Mouse (Mus musculus) embryonic facial prominence, embryonic 10.5 days (tissue): ENCODE data around the gene Tspear. TPM values are rescaled to one million over a fixed set of nuclear protein-coding genes. Genes with fewer than 3 reads are reported as not detected.
A peak's percentile ranks its signal among the peaks of the same experiment; 100 is the strongest.
"Not testable (repeated sequence)": the region's sequence is repeated elsewhere in the genome, so short reads cannot be mapped to it uniquely, and the experiment has no call there.

ENCODE experiments used
- DNase-seq: peaks from one replicate; pipeline ENCODE4 v3.0.0-alpha.2; 2017; ENCODE audit warnings: low spot score
- H3K27ac ChIP-seq: fragments of 300-500 bp; sonication (generic); replicated peaks from 2 replicates; pipeline ENCODE4 v1.5.1; 2016; ENCODE audit warnings: mild to moderate bottlenecking
- H3K27me3 ChIP-seq: fragments of 300-500 bp; sonication (generic); replicated peaks from 2 replicates; pipeline ENCODE4 v1.6.1; 2016; ENCODE audit warnings: low read depth, mild to moderate bottlenecking; ENCODE audit not compliant: poor library complexity, severe bottlenecking
- H3K36me3 ChIP-seq: fragments of 300-500 bp; sonication (generic); replicated peaks from 2 replicates; pipeline ENCODE4 v1.6.1; 2016; ENCODE audit warnings: mild to moderate bottlenecking, moderate library complexity
- H3K4me1 ChIP-seq: fragments of 300-500 bp; sonication (generic); 2 replicates; pipeline ENCODE4 v1.6.1; 2016
- H3K4me3 ChIP-seq: fragments of 300-500 bp; sonication (generic); 2 replicates; pipeline ENCODE4 v1.5.1; 2016; ENCODE audit warnings: mild to moderate bottlenecking, moderate library complexity
- H3K9me3 ChIP-seq: fragments of 300-500 bp; sonication (generic); 2 replicates; pipeline ENCODE4 v1.6.1; 2016; ENCODE audit warnings: mild to moderate bottlenecking
- WGBS: fragments of 180-500 bp; shearing (Covaris S2); methylation state at CpG from one replicate; pipeline ENCODE4 v1.1.7; 2016; 5-methylcytosine and 5-hydroxymethylcytosine counted together
- polyA plus RNA-seq: library from polyadenylated mRNA; unstranded; fragments of >200 nt; fragmentation: Nextera tagmentation; extraction: Ambion mirVana; gene quantifications from 2 replicates; pipeline ENCODE4 v1.2.1, GENCODE M21; 2016

Tspear gene
- polyA plus RNA-seq, 1 experiment from 2014 or later, result 0.97 TPM

DNA sequence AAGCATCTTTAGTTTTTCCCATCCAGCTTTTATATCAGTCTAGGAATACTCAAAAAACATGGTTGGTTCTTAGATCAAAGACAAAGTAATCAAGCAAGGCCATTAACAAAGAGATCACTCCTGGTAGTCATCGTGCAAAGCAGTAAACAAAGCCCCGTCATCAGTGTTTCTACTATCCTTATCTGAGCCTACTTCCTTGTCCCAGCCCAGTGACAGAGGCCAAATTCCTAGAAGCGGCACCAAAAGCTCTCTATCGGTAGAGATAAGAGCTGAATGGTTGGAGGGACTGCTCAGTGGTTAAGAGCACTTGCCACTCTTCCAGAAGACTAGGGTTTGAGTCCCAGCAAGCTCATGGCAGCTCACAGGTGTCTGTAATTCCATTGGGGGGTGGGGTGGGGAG lies 14.8 kb upstream of the Tspear start:
- DNase-seq, result no peak
- no peak overlapping the region for H3K27ac ChIP-seq
- H3K27me3 ChIP-seq, result peaks cover 19% of the 10 kb centered on the region
- H3K4me3 ChIP-seq, result no peak overlapping the region
- WGBS, result 82% methylated on average over 4 of the region's 4 CpGs
- no peaks in the 10 kb centered on the region for H3K9me3 ChIP-seq
- peaks cover 15% of the 10 kb centered on the region for H3K4me1 ChIP-seq
- H3K36me3 ChIP-seq, result no peaks in the 10 kb centered on the region

- Histone ChIP-seq H3K27ac (no peak overlapping the region), H3K27me3 (peaks cover 42% of the 10 kb centered on the region), H3K36me3 (no peaks in the 10 kb centered on the region), H3K4me1 (peaks cover 31% of the 10 kb centered on the region), H3K9me3 (no peaks in the 10 kb centered on the region), H3K4me3 (no peak overlapping the region)
- WGBS, result 58% methylated on average over 13 of the region's 13 CpGs
- no peak for DNase-seq
Observed at GRCm38 (mm10) chr10:77673765-77674164, 12.6 kb upstream of the Tspear start.

GRCm38 (mm10) chr10:77677562-77677961 lies 8.8 kb upstream of the Tspear start:
- peak; percentile 62 for DNase-seq
- no peaks in the 10 kb centered on the region for H3K9me3 ChIP-seq
- peak overlapping the region; percentile 66 for H3K27ac ChIP-seq
- H3K27me3 ChIP-seq, result peaks cover 61% of the 10 kb centered on the region
- peak overlapping the region; percentile 58 for H3K4me3 ChIP-seq
- H3K4me1 ChIP-seq, result peaks cover 33% of the 10 kb centered on the region
- WGBS, result under 1% methylated on average over 35 of the region's 35 CpGs
- no peaks in the 10 kb centered on the region for H3K36me3 ChIP-seq

GRCm38 (mm10) chr10:77682994-77683393 lies 3.4 kb upstream of the Tspear start:
- Histone ChIP-seq H3K4me1 (peaks cover 43% of the 10 kb centered on the region), H3K36me3 (no peaks in the 10 kb centered on the region), H3K27me3 (peaks cover 77% of the 10 kb centered on the region), H3K27ac (no peak overlapping the region), H3K9me3 (no peaks in the 10 kb centered on the region), H3K4me3 (no peak overlapping the region)
- WGBS, result 69% methylated on average over 7 of the region's 7 CpGs
- DNase-seq, result no peak

- DNase-seq, result peak; percentile 57
- H3K36me3 ChIP-seq, result no peaks in the 10 kb centered on the region
- H3K4me1 ChIP-seq, result peaks cover 39% of the 10 kb centered on the region
- no peak overlapping the region for H3K4me3 ChIP-seq
- H3K27ac ChIP-seq, result no peak overlapping the region
- peaks cover 77% of the 10 kb centered on the region for H3K27me3 ChIP-seq
- WGBS, result 26% methylated on average over 8 of the region's 8 CpGs
- no peaks in the 10 kb centered on the region for H3K9me3 ChIP-seq
Observed at GRCm38 (mm10) chr10:77684181-77684580, 2.2 kb upstream of the Tspear start.

- Histone ChIP-seq H3K4me3 (no peak overlapping the region), H3K4me1 (peaks cover 53% of the 10 kb centered on the region), H3K27ac (no peak overlapping the region), H3K36me3 (no peaks in the 10 kb centered on the region), H3K27me3 (peaks cover 81% of the 10 kb centered on the region), H3K9me3 (no peaks in the 10 kb centered on the region)
- 18% methylated on average over 10 of the region's 10 CpGs for WGBS
- DNase-seq, result no peak
Observed at GRCm38 (mm10) chr10:77687021-77687420, 652 bp downstream of the Tspear start.

DNA sequence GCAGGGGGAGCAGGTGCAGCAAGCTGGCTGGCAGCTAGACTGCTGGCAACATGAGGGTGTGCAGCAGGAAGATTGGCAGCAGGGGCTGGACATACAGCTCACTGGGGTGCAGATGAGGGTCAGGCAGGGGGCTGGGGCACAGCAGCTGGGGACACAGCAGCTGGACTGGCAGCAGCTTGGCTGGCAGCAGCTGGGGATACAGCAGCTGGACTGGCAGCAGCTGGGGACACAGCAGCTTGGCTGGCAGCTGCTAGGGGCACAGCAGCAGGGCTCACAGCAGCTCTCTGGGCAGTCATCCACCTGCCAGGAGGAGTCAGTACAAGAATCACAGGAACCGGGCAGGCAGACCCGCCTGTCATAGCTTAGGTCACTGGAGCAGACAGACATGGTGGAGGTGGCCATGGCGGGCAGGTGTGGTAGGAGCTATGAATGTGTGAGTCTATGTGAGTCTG lies 4.0 kb downstream of the Tspear start, which contains the start of gene Gm19402:
Gene Gm19402, minus strand, starts transcription at position 402 of the 452 bp plus-strand sequence.
- 74% methylated on average over 3 of the region's 3 CpGs for WGBS
- H3K9me3 ChIP-seq, DNase-seq, H3K27ac ChIP-seq, H3K36me3 ChIP-seq, H3K4me3 ChIP-seq: not testable (repeated sequence)
- peaks cover 56% of the 10 kb centered on the region for H3K27me3 ChIP-seq
- H3K4me1 ChIP-seq, result peaks cover 53% of the 10 kb centered on the region

GRCm38 (mm10) chr10:77697133-77697532 lies 10.8 kb downstream of the Tspear start, which contains the start of gene Gm9508:
TSS of gene Gm9508 (minus strand) at chr10:77697233.
- 33% methylated on average over 4 of the region's 4 CpGs for WGBS
- Histone ChIP-seq H3K9me3 (no peaks in the 10 kb centered on the region), H3K36me3 (no peaks in the 10 kb centered on the region), H3K27ac (no peak within 1 kb of the TSS), H3K4me3 (no peak within 1 kb of the TSS), H3K4me1 (peaks cover 29% of the 10 kb centered on the region), H3K27me3 (no peaks in the 10 kb centered on the region)
- DNase-seq, result no peak

GRCm38 (mm10) chr10:77706326-77706725 lies 20.0 kb downstream of the Tspear start, which contains the start of gene Gm10272:
TSS of gene Gm10272 (plus strand) at chr10:77706626.
- WGBS, result 95% methylated on average over 1 of the region's 1 CpGs
- no peaks in the 10 kb centered on the region for H3K36me3 ChIP-seq
- peaks cover 27% of the 10 kb centered on the region for H3K9me3 ChIP-seq
- no peak for DNase-seq
- H3K27me3 ChIP-seq, result no peaks in the 10 kb centered on the region
- no peaks in the 10 kb centered on the region for H3K4me1 ChIP-seq
- no peak within 1 kb of the TSS for H3K4me3 ChIP-seq
- no peak within 1 kb of the TSS for H3K27ac ChIP-seq

- Histone ChIP-seq H3K27ac (no peak overlapping the region), H3K4me3 (no peak overlapping the region), H3K36me3 (no peaks in the 10 kb centered on the region), H3K27me3 (no peaks in the 10 kb centered on the region), H3K4me1 (no peaks in the 10 kb centered on the region), H3K9me3 (peaks cover 17% of the 10 kb centered on the region; the same call in 1 of the 2 replicates)
- 83% methylated on average over 3 of the region's 3 CpGs for WGBS
- no peak for DNase-seq
Observed at GRCm38 (mm10) chr10:77709831-77710230, 23.5 kb downstream of the Tspear start.

GRCm38 (mm10) chr10:77711157-77711556 lies 24.8 kb downstream of the Tspear start, which contains the start of gene Gm10024:
TSS of gene Gm10024 (plus strand) at chr10:77711457.
- not testable (repeated sequence) for H3K4me3 ChIP-seq, H3K27ac ChIP-seq, H3K27me3 ChIP-seq, H3K36me3 ChIP-seq, H3K4me1 ChIP-seq, DNase-seq
- peaks cover 15% of the 10 kb centered on the region; the same call in 1 of the 2 replicates for H3K9me3 ChIP-seq

DNA sequence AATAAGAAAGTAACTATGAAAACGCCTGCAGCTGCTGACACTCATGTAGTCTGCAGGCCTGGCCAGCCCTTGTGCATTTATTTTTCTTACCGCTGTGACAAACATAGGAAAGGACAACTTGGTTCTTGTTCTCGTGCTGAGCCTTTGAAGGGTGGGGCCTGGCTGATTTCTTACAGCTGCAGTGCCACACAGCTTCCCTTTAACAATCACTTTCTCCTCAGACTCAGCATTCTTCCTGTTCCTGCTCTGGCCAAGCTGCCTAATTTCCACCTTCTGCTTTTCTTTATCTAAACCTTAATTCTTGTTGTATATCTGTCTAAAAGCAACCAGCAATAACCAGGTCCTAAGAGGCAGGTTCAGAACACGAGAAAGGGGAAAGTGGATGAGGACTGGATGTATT lies 27.4 kb downstream of the Tspear start:
- no peaks in the 10 kb centered on the region for H3K4me1 ChIP-seq
- H3K4me3 ChIP-seq, result no peak overlapping the region
- 63% methylated on average over 4 of the region's 4 CpGs for WGBS
- H3K27me3 ChIP-seq, result no peaks in the 10 kb centered on the region
- peaks cover 8% of the 10 kb centered on the region; the same call in 1 of the 2 replicates for H3K9me3 ChIP-seq
- no peaks in the 10 kb centered on the region for H3K36me3 ChIP-seq
- no peak for DNase-seq
- no peak overlapping the region for H3K27ac ChIP-seq

GRCm38 (mm10) chr10:77715507-77715906 lies 29.1 kb downstream of the Tspear start, which contains the start of gene Gm10142:
TSS of gene Gm10142 (plus strand) at chr10:77715807.
- DNase-seq, result no peak
- H3K27me3 ChIP-seq, result no peaks in the 10 kb centered on the region
- 85% methylated on average over 1 of the region's 1 CpGs for WGBS
- no peaks in the 10 kb centered on the region for H3K36me3 ChIP-seq
- peaks cover 10% of the 10 kb centered on the region; the same call in 1 of the 2 replicates for H3K9me3 ChIP-seq
- H3K27ac ChIP-seq, result no peak within 1 kb of the TSS
- no peak within 1 kb of the TSS for H3K4me3 ChIP-seq
- no peaks in the 10 kb centered on the region for H3K4me1 ChIP-seq
